Mouse (Mus musculus) midbrain, embryonic 16.5 days (tissue): ENCODE measurements around the gene BC037034. TPM values are rescaled to one million over a fixed set of nuclear protein-coding genes. Genes with fewer than 3 reads are reported as not detected.

Experiments
- ATAC-seq: fragments of 200-750 bp; cut with Nextera tagmentation; 2 replicates; pipeline ENCODE4 v1.8.0; 2017; ENCODE audit warnings: moderate TSS enrichment
- H3K27ac ChIP-seq: fragments of 300-500 bp; sonication (generic); 2 replicates; pipeline ENCODE4 v1.5.1; 2014; ENCODE audit warnings: mild to moderate bottlenecking, low read length, mixed read lengths
- H3K27me3 ChIP-seq: fragments of 300-500 bp; sonication (generic); 2 replicates; pipeline ENCODE4 v1.6.1; 2014; ENCODE audit warnings: low read depth, low read length, mixed read lengths; ENCODE audit not compliant: control insufficient read depth, insufficient read depth
- H3K36me3 ChIP-seq: fragments of 300-500 bp; sonication (generic); 2 replicates; pipeline ENCODE4 v1.6.1; 2014; ENCODE audit warnings: mild to moderate bottlenecking, low read length, moderate library complexity, mixed read lengths; ENCODE audit not compliant: control insufficient read depth, insufficient read depth
- H3K4me1 ChIP-seq: fragments of 300-500 bp; sonication (generic); 2 replicates; pipeline ENCODE4 v1.6.1; 2014; ENCODE audit warnings: mild to moderate bottlenecking, low read length, mixed read lengths; ENCODE audit not compliant: control insufficient read depth, insufficient read depth
- H3K4me2 ChIP-seq: fragments of 300-500 bp; sonication (generic); 2 replicates; pipeline ENCODE4 v1.6.1; 2014; ENCODE audit warnings: mild to moderate bottlenecking, low read length, mixed read lengths
- H3K4me3 ChIP-seq: fragments of 300-500 bp; sonication (generic); 2 replicates; pipeline ENCODE4 v1.5.1; 2014; ENCODE audit warnings: low read depth, mild to moderate bottlenecking, low read length, moderate library complexity, mixed read lengths
- H3K9ac ChIP-seq: fragments of 300-500 bp; sonication (generic); 2 replicates; pipeline ENCODE4 v1.6.1; 2014; ENCODE audit warnings: low read depth, low read length, mixed read lengths
- H3K9me3 ChIP-seq: fragments of 300-500 bp; sonication (generic); replicated peaks from 2 replicates; pipeline ENCODE4 v1.6.1; 2014; ENCODE audit warnings: mild to moderate bottlenecking, low read length, mixed read lengths; ENCODE audit not compliant: control insufficient read depth, poor library complexity, severe bottlenecking
- WGBS: fragments of 180-500 bp; shearing (Covaris S2); extraction: QIAGEN DNeasy Blood & Tissue Kit; methylation state at CpG from one replicate; pipeline ENCODE4 v1.1.7; 2014; 5-methylcytosine and 5-hydroxymethylcytosine counted together
- polyA plus RNA-seq: library from polyadenylated mRNA; unstranded; fragments of >200 nt; fragmentation: Nextera tagmentation; extraction: Ambion mirVana; gene quantifications from 2 replicates; pipeline ENCODE4 v1.2.1, GENCODE M21; 2015

Gene BC037034
- polyA plus RNA-seq, 1 experiment from 2014 or later, result 14.7 TPM

GRCm38 (mm10) chr5:138280425-138280768 is 16.6 kb upstream of the BC037034 start:
- Histone ChIP-seq H3K27me3 (no peaks in the 10 kb centered on the region), H3K4me1 (peaks cover 35% of the 10 kb centered on the region), H3K9ac (no peak overlapping the region), H3K27ac (peak overlapping the region; percentile 54; the same call in 1 of the 2 replicates), H3K4me2 (peak overlapping the region; percentile 50), H3K4me3 (peak overlapping the region; percentile 70), H3K36me3 (no peaks in the 10 kb centered on the region), H3K9me3 (no peaks in the 10 kb centered on the region)
- 24% methylated on average over 26 of the region's 26 CpGs for WGBS
- ATAC-seq, result 0 out of 2 replicates have a peak, but pooled peaks have one; percentile 4

GRCm38 (mm10) chr5:138279585-138280424 is 16.0 kb upstream of the BC037034 start, which contains the start of the genes Gm43720, Gpc2 and Stag3:
Gene Gm43720, minus strand, starts transcription at chr5:138279958.
Gene Gpc2, minus strand, starts transcription at chr5:138280005.
Gene Stag3, plus strand, starts transcription at chr5:138280240.
- under 1% methylated on average over 56 of the region's 56 CpGs for WGBS
- H3K4me1 ChIP-seq, result peaks cover 40% of the 10 kb centered on the region
- no peaks in the 10 kb centered on the region for H3K27me3 ChIP-seq
- H3K4me3 ChIP-seq, result peak within 1 kb of the TSS; percentile 70
- H3K36me3 ChIP-seq, result no peaks in the 10 kb centered on the region
- H3K4me2 ChIP-seq, result peak within 1 kb of the TSS; percentile 78
- peak; percentile 99 for ATAC-seq
- H3K9ac ChIP-seq, result peak within 1 kb of the TSS; percentile 88
- H3K27ac ChIP-seq, result peak within 1 kb of the TSS; percentile 84
- H3K9me3 ChIP-seq, result no peaks in the 10 kb centered on the region

GRCm38 (mm10) chr5:138277994-138278393 is 14.2 kb upstream of the BC037034 start:
- Histone ChIP-seq H3K27me3 (no peaks in the 10 kb centered on the region), H3K36me3 (peaks cover 5% of the 10 kb centered on the region), H3K9me3 (no peaks in the 10 kb centered on the region), H3K4me3 (peak overlapping the region; percentile 70), H3K4me1 (peaks cover 44% of the 10 kb centered on the region), H3K4me2 (peak overlapping the region; percentile 78), H3K9ac (peak overlapping the region; percentile 88), H3K27ac (no peak overlapping the region)
- WGBS, result 92% methylated on average over 7 of the region's 7 CpGs
- ATAC-seq, result no peak

GRCm38 (mm10) chr5:138275216-138276050 is 11.6 kb upstream of the BC037034 start:
- no peak overlapping the region for H3K27ac ChIP-seq
- H3K36me3 ChIP-seq, result peaks cover 5% of the 10 kb centered on the region
- H3K4me3 ChIP-seq, result peak overlapping the region; percentile 34
- 8% methylated on average over 41 of the region's 41 CpGs for WGBS
- peak overlapping the region; percentile 64 for H3K9ac ChIP-seq
- H3K4me1 ChIP-seq, result peaks cover 47% of the 10 kb centered on the region
- no peak for ATAC-seq
- H3K4me2 ChIP-seq, result peak overlapping the region; percentile 67
- H3K9me3 ChIP-seq, result no peaks in the 10 kb centered on the region
- no peaks in the 10 kb centered on the region for H3K27me3 ChIP-seq

- ATAC-seq, result no peak
- Histone ChIP-seq H3K4me2 (no peak overlapping the region), H3K4me1 (peaks cover 47% of the 10 kb centered on the region), H3K27ac (no peak overlapping the region), H3K9me3 (no peaks in the 10 kb centered on the region), H3K4me3 (no peak overlapping the region), H3K36me3 (peaks cover 5% of the 10 kb centered on the region), H3K27me3 (no peaks in the 10 kb centered on the region), H3K9ac (no peak overlapping the region)
- WGBS, result 61% methylated on average over 8 of the region's 8 CpGs
These were observed 10.4 kb upstream of the BC037034 start for GRCm38 (mm10) chr5:138274186-138274585.

- H3K4me1 ChIP-seq, result peaks cover 33% of the 10 kb centered on the region
- WGBS, result under 1% methylated on average over 12 of the region's 12 CpGs
- no peak for ATAC-seq
- peak within 1 kb of the TSS; percentile 1; the same call in 1 of the 2 replicates for H3K4me2 ChIP-seq
- no peak within 1 kb of the TSS for H3K27ac ChIP-seq
- no peaks in the 10 kb centered on the region for H3K9me3 ChIP-seq
- H3K4me3 ChIP-seq, result no peak within 1 kb of the TSS
- H3K36me3 ChIP-seq, result peaks cover 5% of the 10 kb centered on the region
- H3K9ac ChIP-seq, result no peak within 1 kb of the TSS
- no peaks in the 10 kb centered on the region for H3K27me3 ChIP-seq
These were observed 8.6 kb upstream of the BC037034 start, which contains the start of gene Gal3st4 for GRCm38 (mm10) chr5:138272409-138272923. Gene Gal3st4, minus strand, starts transcription at chr5:138272840.

GRCm38 (mm10) chr5:138271232-138271631 is 7.4 kb upstream of the BC037034 start:
- no peak for ATAC-seq

GRCm38 (mm10) chr5:138268980-138269379 is 5.1 kb upstream of the BC037034 start:
- Histone ChIP-seq H3K4me3 (no peak overlapping the region), H3K36me3 (no peaks in the 10 kb centered on the region; the same call in 1 of the 2 replicates), H3K27ac (no peak overlapping the region), H3K4me2 (no peak overlapping the region), H3K27me3 (no peaks in the 10 kb centered on the region), H3K9me3 (no peaks in the 10 kb centered on the region), H3K9ac (no peak overlapping the region), H3K4me1 (peaks cover 14% of the 10 kb centered on the region)
- WGBS, result 82% methylated on average over 4 of the region's 4 CpGs
- no peak for ATAC-seq

More at GRCm38 (mm10) chr5:138271232-138271631, 7.4 kb upstream of the BC037034 start:
- Histone ChIP-seq H3K9me3 (no peaks in the 10 kb centered on the region), H3K4me2 (no peak overlapping the region), H3K27ac (no peak overlapping the region), H3K4me3 (no peak overlapping the region), H3K9ac (no peak overlapping the region), H3K27me3 (no peaks in the 10 kb centered on the region), H3K36me3 (peaks cover 5% of the 10 kb centered on the region), H3K4me1 (peaks cover 21% of the 10 kb centered on the region)
- 61% methylated on average over 2 of the region's 3 CpGs for WGBS
